Mouse (Mus musculus): ENCODE measurements around the gene Dennd6a. TPM values are rescaled to one million over a fixed set of nuclear protein-coding genes. Genes with fewer than 3 reads are reported as not detected.
"Not testable (repeated sequence)": the region's sequence is repeated elsewhere in the genome, so short reads cannot be mapped to it uniquely, and the experiment has no call there.

Gene Dennd6a
- polyA plus RNA-seq, 1 experiment from 2014 or later = 38.2 TPM

GRCm38 (mm10) chr14:26660233-26660632, 86.6 kb downstream of the Dennd6a start:
- H3K4me1 ChIP-seq = no peaks in the 10 kb centered on the region
- H3K27me3 ChIP-seq = no peaks in the 10 kb centered on the region
- 93% methylated on average over 1 of the region's 1 CpGs for WGBS
- no peak overlapping the region for H3K9ac ChIP-seq
- no peak overlapping the region for H3K27ac ChIP-seq
- H3K4me3 ChIP-seq = no peak overlapping the region
- no peaks in the 10 kb centered on the region for H3K9me3 ChIP-seq
- peaks cover 25% of the 10 kb centered on the region for H3K36me3 ChIP-seq
- H3K4me2 ChIP-seq (replicated peaks) = no peak overlapping the region
- no peak for ATAC-seq (ENCODE audit: insufficient number of reproducible peaks, insufficient read depth, low FRiP score, low TSS enrichment)

- no peak for ATAC-seq (ENCODE audit: insufficient number of reproducible peaks, insufficient read depth, low FRiP score, low TSS enrichment)
Observed at GRCm38 (mm10) chr14:26662016-26662415, 88.4 kb downstream of the Dennd6a start.

GRCm38 (mm10) chr14:26662488-26662887, 88.8 kb downstream of the Dennd6a start:
- H3K4me1 ChIP-seq = peaks cover 11% of the 10 kb centered on the region
- ATAC-seq (ENCODE audit: insufficient number of reproducible peaks, insufficient read depth, low FRiP score, low TSS enrichment) = no peak
- no peak overlapping the region for H3K27ac ChIP-seq
- H3K9ac ChIP-seq = no peak overlapping the region
- H3K36me3 ChIP-seq = peaks cover 16% of the 10 kb centered on the region
- WGBS = 86% methylated on average over 2 of the region's 2 CpGs
- no peaks in the 10 kb centered on the region for H3K9me3 ChIP-seq
- no peak overlapping the region for H3K4me3 ChIP-seq
- H3K27me3 ChIP-seq = no peaks in the 10 kb centered on the region
- no peak overlapping the region for H3K4me2 ChIP-seq (replicated peaks)

More at GRCm38 (mm10) chr14:26662016-26662415, 88.4 kb downstream of the Dennd6a start:
- Histone ChIP-seq H3K9ac (no peak overlapping the region), H3K4me2 (replicated peaks) (no peak overlapping the region), H3K4me1 (peaks cover 7% of the 10 kb centered on the region), H3K9me3 (no peaks in the 10 kb centered on the region), H3K27me3 (no peaks in the 10 kb centered on the region), H3K36me3 (peaks cover 20% of the 10 kb centered on the region), H3K27ac (no peak overlapping the region), H3K4me3 (no peak overlapping the region)
- WGBS = 91% methylated on average over 3 of the region's 3 CpGs

GRCm38 (mm10) chr14:26663851-26664250, 90.2 kb downstream of the Dennd6a start:
- no peak overlapping the region for H3K9ac ChIP-seq
- no peak for ATAC-seq (ENCODE audit: insufficient number of reproducible peaks, insufficient read depth, low FRiP score, low TSS enrichment)
- no peaks in the 10 kb centered on the region for H3K9me3 ChIP-seq
- H3K4me3 ChIP-seq = no peak overlapping the region
- peaks cover 14% of the 10 kb centered on the region for H3K36me3 ChIP-seq
- H3K27ac ChIP-seq = no peak overlapping the region
- H3K27me3 ChIP-seq = no peaks in the 10 kb centered on the region
- H3K4me1 ChIP-seq = peaks cover 17% of the 10 kb centered on the region
- H3K4me2 ChIP-seq (replicated peaks) = no peak overlapping the region
- 86% methylated on average over 2 of the region's 2 CpGs for WGBS

DNA sequence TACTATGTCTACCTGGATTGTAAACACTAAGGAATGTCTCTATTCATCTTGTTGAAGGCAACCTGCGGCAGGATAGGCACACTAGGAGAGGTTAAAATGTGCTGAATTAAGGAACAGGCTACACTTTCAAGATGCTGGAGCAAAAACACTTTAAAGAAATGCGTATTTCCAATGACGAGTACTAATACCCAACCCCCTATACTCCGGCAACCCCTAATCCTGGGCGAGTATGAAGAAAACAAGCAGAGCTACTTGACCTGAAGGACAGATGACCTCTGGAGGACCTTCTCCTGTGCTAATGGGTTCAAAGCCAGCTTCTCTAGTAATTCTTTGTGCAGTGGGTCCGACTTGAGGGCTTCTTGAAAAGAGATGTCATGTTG, 94.3 kb downstream of the Dennd6a start:
- Histone ChIP-seq H3K4me2 (replicated peaks) (peak overlapping the region; percentile 91), H3K27ac (no peak overlapping the region), H3K4me1 (peaks cover 17% of the 10 kb centered on the region), H3K4me3 (peak overlapping the region; percentile 94), H3K9ac (peak overlapping the region; percentile 77), H3K9me3 (no peaks in the 10 kb centered on the region), H3K36me3 (peaks cover 14% of the 10 kb centered on the region), H3K27me3 (no peaks in the 10 kb centered on the region)
- 26% methylated on average over 6 of the region's 6 CpGs for WGBS
- no peak for ATAC-seq (ENCODE audit: insufficient number of reproducible peaks, insufficient read depth, low FRiP score, low TSS enrichment)

GRCm38 (mm10) chr14:26668371-26669291, 95.0 kb downstream of the Dennd6a start:
- peak overlapping the region; percentile 85 for H3K27ac ChIP-seq
- peak overlapping the region; percentile 91 for H3K4me2 ChIP-seq (replicated peaks)
- H3K27me3 ChIP-seq = no peaks in the 10 kb centered on the region
- under 1% methylated on average over 73 of the region's 73 CpGs for WGBS
- peak; percentile 48; the same call in 1 of the 2 replicates for ATAC-seq (ENCODE audit: insufficient number of reproducible peaks, insufficient read depth, low FRiP score, low TSS enrichment)
- H3K9me3 ChIP-seq = no peaks in the 10 kb centered on the region
- peak overlapping the region; percentile 94 for H3K4me3 ChIP-seq
- peaks cover 17% of the 10 kb centered on the region for H3K4me1 ChIP-seq
- H3K9ac ChIP-seq = peak overlapping the region; percentile 77
- peaks cover 14% of the 10 kb centered on the region for H3K36me3 ChIP-seq

DNA sequence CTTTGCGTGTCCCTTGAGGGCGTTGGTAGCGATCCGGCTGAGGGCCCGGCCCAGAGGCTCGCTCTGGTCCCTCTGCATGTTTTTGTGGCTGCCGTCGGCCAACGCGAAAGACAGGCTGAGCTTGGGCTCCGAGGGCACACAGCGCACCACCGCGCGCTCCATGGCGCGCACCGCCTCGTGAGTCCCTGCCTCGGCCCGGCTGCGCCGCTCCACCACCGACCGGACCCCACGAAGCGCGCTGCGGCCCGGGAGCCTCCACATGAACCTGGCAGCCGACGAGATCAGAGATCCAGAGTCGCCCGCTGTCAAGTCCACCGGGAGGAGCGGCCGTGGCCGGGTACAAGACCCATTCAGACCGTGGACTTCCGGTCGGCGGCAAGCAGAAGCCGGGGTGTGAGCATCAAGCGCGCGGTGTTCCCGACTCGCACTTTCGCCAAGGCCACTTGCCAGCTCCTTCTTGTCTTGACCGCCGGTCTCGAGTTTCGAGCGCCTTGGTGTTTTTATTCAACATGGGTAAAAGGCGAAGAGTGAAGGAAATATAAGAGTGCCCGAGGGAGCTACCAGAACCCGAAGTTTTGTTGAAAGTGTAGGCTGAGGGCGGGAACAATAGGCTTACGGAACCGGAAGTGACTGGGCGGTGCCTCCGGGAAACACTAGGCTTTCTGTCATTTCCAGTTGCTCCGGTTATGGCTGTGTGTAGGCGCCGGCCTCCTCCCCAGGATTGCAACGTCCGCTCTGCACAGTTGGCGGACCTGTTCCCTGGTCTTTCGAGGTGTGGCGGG, 95.8 kb downstream of the Dennd6a start, which contains the start of gene Pde12:
Pde12 (minus strand) TSS at position 592 of the 782 bp plus-strand sequence.
- Histone ChIP-seq H3K9ac (peak within 1 kb of the TSS; percentile 77), H3K36me3 (peaks cover 14% of the 10 kb centered on the region), H3K9me3 (no peaks in the 10 kb centered on the region), H3K27ac (peak within 1 kb of the TSS; percentile 85), H3K4me3 (peak within 1 kb of the TSS; percentile 94), H3K4me2 (replicated peaks) (peak within 1 kb of the TSS; percentile 91), H3K27me3 (no peaks in the 10 kb centered on the region), H3K4me1 (peaks cover 17% of the 10 kb centered on the region)
- ATAC-seq (ENCODE audit: insufficient number of reproducible peaks, insufficient read depth, low FRiP score, low TSS enrichment) = peak; percentile 91
- under 1% methylated on average over 70 of the region's 70 CpGs for WGBS

DNA sequence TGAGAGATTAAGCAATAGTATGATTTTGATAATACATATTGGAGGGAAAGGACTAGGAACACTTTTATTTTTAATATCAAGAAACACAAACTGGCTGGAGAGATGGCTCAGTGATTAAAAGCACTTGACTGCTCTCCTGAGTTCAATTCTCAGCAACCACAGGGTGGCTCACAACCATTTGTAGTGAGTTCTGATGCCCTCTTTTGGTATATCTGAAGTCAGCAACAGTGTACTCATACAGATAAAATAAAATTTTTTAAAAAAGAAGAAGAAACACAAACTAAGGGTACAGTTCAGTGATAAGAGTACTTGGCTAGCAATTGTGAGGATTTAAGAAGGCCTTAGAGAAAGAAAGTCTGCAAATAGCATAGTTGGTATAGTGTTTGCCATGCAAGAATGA, 97.3 kb downstream of the Dennd6a start:
- Histone ChIP-seq H3K4me3 (no peak overlapping the region), H3K4me2 (replicated peaks) (no peak overlapping the region), H3K27ac (no peak overlapping the region), H3K36me3 (peaks cover 2% of the 10 kb centered on the region; the same call in 1 of the 2 replicates), H3K9ac (no peak overlapping the region), H3K4me1 (peaks cover 17% of the 10 kb centered on the region), H3K9me3 (no peaks in the 10 kb centered on the region), H3K27me3 (no peaks in the 10 kb centered on the region)
- no peak for ATAC-seq (ENCODE audit: insufficient number of reproducible peaks, insufficient read depth, low FRiP score, low TSS enrichment)

DNA sequence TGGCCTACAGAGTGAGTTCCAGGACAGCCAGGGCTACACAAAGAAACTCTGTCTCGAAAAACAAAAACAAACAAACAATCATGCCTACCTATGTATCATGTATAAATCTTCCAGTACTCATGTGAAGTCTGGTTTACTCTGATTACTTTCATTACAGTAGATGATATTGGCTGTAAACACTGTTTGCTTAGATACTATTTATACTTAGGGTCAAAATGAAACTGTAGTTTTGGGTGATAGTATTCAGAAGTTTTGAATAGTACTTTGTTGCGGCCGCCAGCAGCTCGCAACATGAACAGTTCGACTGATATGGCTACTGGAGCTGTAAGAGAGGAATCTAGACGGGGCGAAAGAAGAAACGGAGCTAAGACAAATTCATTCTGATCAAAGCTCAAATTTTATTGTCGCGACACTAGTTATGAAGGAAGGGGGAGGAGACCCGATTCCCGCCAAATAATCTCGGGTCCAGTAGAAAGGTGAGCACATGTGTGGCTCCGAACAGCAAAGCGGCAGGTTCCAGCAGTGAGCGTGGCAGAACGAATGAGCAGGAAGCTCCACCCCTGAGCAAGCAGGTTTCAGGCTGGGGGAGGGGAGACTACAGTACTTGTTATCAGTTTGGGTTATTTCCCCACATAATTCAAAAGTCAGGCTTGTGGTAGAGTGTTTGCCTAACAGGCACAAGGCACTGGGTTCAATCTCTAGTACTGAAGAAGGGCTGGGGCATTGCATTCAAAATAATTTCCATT, 98.4 kb downstream of the Dennd6a start:
- H3K27ac ChIP-seq; H3K27me3 ChIP-seq; H3K4me2 ChIP-seq (replicated peaks); ATAC-seq (ENCODE audit: insufficient number of reproducible peaks, insufficient read depth, low FRiP score, low TSS enrichment); H3K9me3 ChIP-seq; H3K9ac ChIP-seq; H3K36me3 ChIP-seq; H3K4me3 ChIP-seq; H3K4me1 ChIP-seq: not testable (repeated sequence)
- 70% methylated on average over 17 of the region's 17 CpGs for WGBS

- H3K4me3 ChIP-seq; H3K4me1 ChIP-seq; H3K9ac ChIP-seq; H3K27me3 ChIP-seq; H3K36me3 ChIP-seq; H3K4me2 ChIP-seq (replicated peaks); ATAC-seq (ENCODE audit: insufficient number of reproducible peaks, insufficient read depth, low FRiP score, low TSS enrichment); H3K27ac ChIP-seq; H3K9me3 ChIP-seq: not testable (repeated sequence)
- WGBS = 67% methylated on average over 2 of the region's 2 CpGs
Observed at GRCm38 (mm10) chr14:26674476-26675169, 101.0 kb downstream of the Dennd6a start.

- WGBS = 21% methylated on average over 12 of the region's 12 CpGs
- no peaks in the 10 kb centered on the region for H3K9me3 ChIP-seq
- no peak for ATAC-seq (ENCODE audit: insufficient number of reproducible peaks, insufficient read depth, low FRiP score, low TSS enrichment)
Observed at GRCm38 (mm10) chr14:26675371-26675770, 101.7 kb downstream of the Dennd6a start.

More at GRCm38 (mm10) chr14:26675371-26675770, 101.7 kb downstream of the Dennd6a start:
- Histone ChIP-seq H3K4me2 (replicated peaks) (no peak overlapping the region), H3K27me3 (no peaks in the 10 kb centered on the region), H3K4me1 (no peaks in the 10 kb centered on the region), H3K4me3 (no peak overlapping the region), H3K9ac (no peak overlapping the region), H3K36me3 (no peaks in the 10 kb centered on the region), H3K27ac (no peak overlapping the region)
